Mouse (Mus musculus): Measurements from ENCODE around the gene Slc4a1ap. TPM values are rescaled to one million over a fixed set of nuclear protein-coding genes. Genes with fewer than 3 reads are reported as not detected.

Slc4a1ap gene
- polyA plus RNA-seq, 1 experiment from 2014 or later: 11.0 TPM

DNA sequence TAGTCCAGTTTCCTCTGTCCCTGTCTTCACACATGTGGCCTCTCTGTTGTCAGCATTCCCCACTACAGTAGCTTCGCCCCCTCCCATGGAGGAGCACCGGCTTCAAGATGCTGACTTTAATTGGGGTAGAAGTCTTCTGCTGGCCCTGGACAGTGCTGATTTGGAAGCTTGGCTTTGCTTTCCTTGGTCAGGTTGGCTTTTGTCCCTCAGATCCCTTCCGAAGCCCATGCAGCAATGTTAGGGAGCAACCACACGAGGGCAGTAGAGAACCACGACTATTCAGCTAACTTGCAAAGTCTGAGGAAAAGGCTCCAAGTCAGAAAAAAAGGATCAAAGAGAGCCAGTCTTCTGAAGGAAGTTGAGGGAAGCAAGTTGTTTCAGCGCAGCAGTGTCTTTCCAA is 36.7 kb downstream of the Slc4a1ap start:
- 10% methylated on average over 6 of the region's 6 CpGs for WGBS (ENCODE audit: insufficient replicate concordance)
- no peak overlapping the region for H3K4me2 ChIP-seq (ENCODE audit: low read depth, low read length)
- no peak for ATAC-seq (ENCODE audit: low read depth)
- H3K27me3 ChIP-seq (ENCODE audit: control insufficient read depth, insufficient read depth, low read depth, low read length): no peaks in the 10 kb centered on the region
- H3K4me3 ChIP-seq (ENCODE audit: low read depth, low read length): no peak overlapping the region
- H3K9me3 ChIP-seq (replicated peaks; ENCODE audit: control insufficient read depth, low read length): no peaks in the 10 kb centered on the region
- H3K4me1 ChIP-seq (ENCODE audit: control insufficient read depth, low read depth, low read length): no peaks in the 10 kb centered on the region
- H3K27ac ChIP-seq (ENCODE audit: low read length): no peak overlapping the region
- H3K36me3 ChIP-seq (ENCODE audit: control insufficient read depth, insufficient read depth): no peaks in the 10 kb centered on the region; the same call in 1 of the 2 replicates
- no peak overlapping the region for H3K9ac ChIP-seq (ENCODE audit: low read depth, low read length)

GRCm38 (mm10) chr5:31563905-31564304 is 37.1 kb downstream of the Slc4a1ap start:
- Histone ChIP-seq H3K27ac (ENCODE audit: low read length) (no peak overlapping the region), H3K9ac (ENCODE audit: low read depth, low read length) (no peak overlapping the region), H3K9me3 (replicated peaks; ENCODE audit: control insufficient read depth, low read length) (no peaks in the 10 kb centered on the region), H3K27me3 (ENCODE audit: control insufficient read depth, insufficient read depth, low read depth, low read length) (no peaks in the 10 kb centered on the region), H3K4me1 (ENCODE audit: control insufficient read depth, low read depth, low read length) (no peaks in the 10 kb centered on the region), H3K36me3 (ENCODE audit: control insufficient read depth, insufficient read depth) (no peaks in the 10 kb centered on the region; the same call in 1 of the 2 replicates), H3K4me2 (ENCODE audit: low read depth, low read length) (no peak overlapping the region), H3K4me3 (ENCODE audit: low read depth, low read length) (no peak overlapping the region)
- WGBS (ENCODE audit: insufficient replicate concordance): 35% methylated on average over 7 of the region's 7 CpGs
- no peak for ATAC-seq (ENCODE audit: low read depth)

DNA sequence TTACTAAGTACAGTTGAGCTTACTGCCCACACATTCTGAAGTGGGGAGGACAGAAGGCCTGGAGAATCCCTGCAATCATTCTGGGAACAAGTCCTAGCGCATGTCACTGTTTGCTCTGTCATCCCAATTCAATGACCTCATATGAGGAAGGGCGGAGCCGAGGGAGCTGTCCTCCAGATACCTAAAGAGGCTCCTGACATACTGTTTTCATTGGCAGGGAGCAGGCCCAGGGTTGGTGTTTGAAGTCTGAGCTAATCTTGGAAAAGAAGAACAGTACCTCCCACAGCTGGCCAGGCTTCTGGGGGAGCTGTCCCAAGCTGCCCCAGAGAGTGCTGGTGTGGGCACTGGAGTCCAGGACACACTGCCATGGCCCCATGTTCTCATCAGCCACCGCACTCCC is 38.2 kb downstream of the Slc4a1ap start:
- H3K27ac ChIP-seq (ENCODE audit: low read length): no peak overlapping the region
- H3K4me3 ChIP-seq (ENCODE audit: low read depth, low read length): no peak overlapping the region
- no peaks in the 10 kb centered on the region; the same call in 1 of the 2 replicates for H3K36me3 ChIP-seq (ENCODE audit: control insufficient read depth, insufficient read depth)
- H3K9ac ChIP-seq (ENCODE audit: low read depth, low read length): no peak overlapping the region
- no peak overlapping the region for H3K4me2 ChIP-seq (ENCODE audit: low read depth, low read length)
- 67% methylated on average over 4 of the region's 4 CpGs for WGBS (ENCODE audit: insufficient replicate concordance)
- no peak for ATAC-seq (ENCODE audit: low read depth)
- H3K9me3 ChIP-seq (replicated peaks; ENCODE audit: control insufficient read depth, low read length): no peaks in the 10 kb centered on the region
- H3K4me1 ChIP-seq (ENCODE audit: control insufficient read depth, low read depth, low read length): no peaks in the 10 kb centered on the region
- H3K27me3 ChIP-seq (ENCODE audit: control insufficient read depth, insufficient read depth, low read depth, low read length): no peaks in the 10 kb centered on the region

- Histone ChIP-seq H3K4me3 (ENCODE audit: low read depth, low read length) (no peak overlapping the region), H3K4me2 (ENCODE audit: low read depth, low read length) (no peak overlapping the region), H3K9ac (ENCODE audit: low read depth, low read length) (no peak overlapping the region), H3K36me3 (ENCODE audit: control insufficient read depth, insufficient read depth) (no peaks in the 10 kb centered on the region; the same call in 1 of the 2 replicates), H3K9me3 (replicated peaks; ENCODE audit: control insufficient read depth, low read length) (no peaks in the 10 kb centered on the region), H3K27ac (ENCODE audit: low read length) (no peak overlapping the region), H3K4me1 (ENCODE audit: control insufficient read depth, low read depth, low read length) (no peaks in the 10 kb centered on the region), H3K27me3 (ENCODE audit: control insufficient read depth, insufficient read depth, low read depth, low read length) (no peaks in the 10 kb centered on the region)
- 84% methylated on average over 7 of the region's 7 CpGs for WGBS (ENCODE audit: insufficient replicate concordance)
- no peak for ATAC-seq (ENCODE audit: low read depth)
Observed at GRCm38 (mm10) chr5:31566026-31566425, 39.2 kb downstream of the Slc4a1ap start.

DNA sequence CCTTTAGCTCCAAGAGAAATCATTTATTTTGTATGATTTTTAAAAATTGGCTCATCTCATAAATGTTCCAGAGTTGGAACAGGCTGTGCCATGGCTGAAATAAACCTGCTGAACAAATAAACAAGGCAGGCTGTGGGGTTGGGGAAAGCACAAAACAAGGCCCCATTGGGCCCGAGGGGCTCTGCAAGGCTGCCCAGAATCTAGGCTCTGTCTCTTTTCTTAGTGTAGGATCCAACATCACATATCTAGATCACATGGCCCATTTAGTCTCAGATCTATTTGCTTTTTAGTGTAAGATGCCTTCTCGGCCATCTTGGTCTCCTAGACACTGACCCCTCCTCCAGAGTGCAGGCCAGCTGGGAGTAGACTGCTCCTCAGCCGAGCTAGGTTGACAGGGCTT is 39.7 kb downstream of the Slc4a1ap start:
- Histone ChIP-seq H3K27me3 (ENCODE audit: control insufficient read depth, insufficient read depth, low read depth, low read length) (no peaks in the 10 kb centered on the region), H3K4me3 (ENCODE audit: low read depth, low read length) (no peak overlapping the region), H3K4me1 (ENCODE audit: control insufficient read depth, low read depth, low read length) (no peaks in the 10 kb centered on the region), H3K4me2 (ENCODE audit: low read depth, low read length) (no peak overlapping the region), H3K9me3 (replicated peaks; ENCODE audit: control insufficient read depth, low read length) (no peaks in the 10 kb centered on the region), H3K27ac (ENCODE audit: low read length) (no peak overlapping the region), H3K9ac (ENCODE audit: low read depth, low read length) (no peak overlapping the region), H3K36me3 (ENCODE audit: control insufficient read depth, insufficient read depth) (no peaks in the 10 kb centered on the region; the same call in 1 of the 2 replicates)
- WGBS (ENCODE audit: insufficient replicate concordance): 65% methylated on average over 3 of the region's 3 CpGs
- no peak for ATAC-seq (ENCODE audit: low read depth)

DNA sequence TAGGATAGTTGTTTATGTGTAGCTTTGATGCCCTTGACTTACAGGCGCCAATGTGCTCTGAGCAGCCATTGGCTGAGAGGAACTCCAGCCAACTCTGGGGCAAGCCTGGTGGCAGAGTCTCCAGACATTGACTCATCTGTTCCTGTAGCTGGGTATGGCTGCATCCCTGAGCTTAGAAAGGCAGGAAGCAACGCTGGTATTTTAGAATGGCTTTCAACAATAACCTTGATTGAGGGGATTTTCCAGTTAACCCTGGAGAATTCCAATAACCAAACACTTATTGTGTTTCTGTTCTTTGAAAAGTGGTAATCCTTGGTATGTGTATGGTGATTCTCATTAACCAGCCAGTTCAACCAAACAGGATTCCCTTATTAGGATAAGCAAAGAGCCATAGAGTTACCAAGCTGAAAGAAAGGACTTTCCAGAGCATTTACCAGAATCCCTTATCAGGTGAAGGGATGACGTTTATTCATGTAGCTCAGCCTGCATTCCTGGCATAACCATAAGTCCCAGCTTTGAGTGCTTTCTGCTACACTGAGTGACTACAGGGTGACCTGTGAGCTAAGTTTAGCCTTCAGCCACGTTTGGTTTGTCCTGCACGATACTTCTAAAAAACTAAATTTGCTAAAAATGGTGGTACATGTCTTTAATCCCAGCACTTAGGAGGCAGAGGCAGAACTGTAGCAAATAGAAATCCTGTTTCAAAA is 41.3 kb downstream of the Slc4a1ap start:
- Histone ChIP-seq H3K36me3 (ENCODE audit: control insufficient read depth, insufficient read depth) (no peaks in the 10 kb centered on the region), H3K27me3 (ENCODE audit: control insufficient read depth, insufficient read depth, low read depth, low read length) (no peaks in the 10 kb centered on the region), H3K4me3 (ENCODE audit: low read depth, low read length) (no peak overlapping the region), H3K9me3 (replicated peaks; ENCODE audit: control insufficient read depth, low read length) (no peaks in the 10 kb centered on the region), H3K9ac (ENCODE audit: low read depth, low read length) (no peak overlapping the region), H3K4me2 (ENCODE audit: low read depth, low read length) (no peak overlapping the region), H3K27ac (ENCODE audit: low read length) (no peak overlapping the region), H3K4me1 (ENCODE audit: control insufficient read depth, low read depth, low read length) (no peaks in the 10 kb centered on the region)
- 49% methylated on average over 5 of the region's 5 CpGs for WGBS (ENCODE audit: insufficient replicate concordance)
- no peak for ATAC-seq (ENCODE audit: low read depth)

- Histone ChIP-seq H3K4me3 (ENCODE audit: low read depth, low read length) (peak overlapping the region; percentile 25), H3K9me3 (replicated peaks; ENCODE audit: control insufficient read depth, low read length) (no peaks in the 10 kb centered on the region), H3K36me3 (ENCODE audit: control insufficient read depth, insufficient read depth) (no peaks in the 10 kb centered on the region), H3K4me2 (ENCODE audit: low read depth, low read length) (peak overlapping the region; percentile 4; the same call in 1 of the 2 replicates), H3K27ac (ENCODE audit: low read length) (no peak overlapping the region; the same call in 1 of the 2 replicates), H3K4me1 (ENCODE audit: control insufficient read depth, low read depth, low read length) (no peaks in the 10 kb centered on the region), H3K9ac (ENCODE audit: low read depth, low read length) (no peak overlapping the region), H3K27me3 (ENCODE audit: control insufficient read depth, insufficient read depth, low read depth, low read length) (no peaks in the 10 kb centered on the region)
- WGBS (ENCODE audit: insufficient replicate concordance): 5% methylated on average over 20 of the region's 20 CpGs
- ATAC-seq (ENCODE audit: low read depth): no peak
Observed at GRCm38 (mm10) chr5:31571023-31571608, 44.3 kb downstream of the Slc4a1ap start.

GRCm38 (mm10) chr5:31573722-31574121 is 46.9 kb downstream of the Slc4a1ap start:
- WGBS (ENCODE audit: insufficient replicate concordance): 70% methylated on average over 3 of the region's 3 CpGs

DNA sequence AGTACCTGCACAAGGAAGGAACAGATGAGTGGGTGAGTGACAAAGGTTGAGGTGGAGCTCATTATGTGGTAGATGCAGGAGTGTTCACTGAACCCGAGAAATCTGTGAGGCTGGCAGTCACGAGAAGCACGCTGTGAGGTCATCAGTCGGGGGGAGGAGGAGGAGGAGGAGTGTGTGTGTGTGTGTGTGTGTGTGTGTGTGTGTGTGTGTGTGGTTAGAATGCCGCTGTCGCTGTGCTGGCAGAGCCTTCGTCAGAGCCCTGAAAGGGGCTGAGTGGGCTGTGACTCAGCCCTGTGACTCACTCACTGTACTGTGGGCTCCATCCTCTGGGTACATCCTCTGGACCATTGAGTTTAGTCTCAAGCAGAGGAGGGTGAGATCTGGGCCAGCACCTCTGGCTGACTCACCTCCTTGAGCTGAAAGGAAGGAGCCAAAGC is 49.8 kb downstream of the Slc4a1ap start:
- Histone ChIP-seq H3K4me3 (ENCODE audit: low read depth, low read length) (no peak overlapping the region), H3K4me1 (ENCODE audit: control insufficient read depth, low read depth, low read length) (no peaks in the 10 kb centered on the region), H3K9me3 (replicated peaks; ENCODE audit: control insufficient read depth, low read length) (no peaks in the 10 kb centered on the region), H3K9ac (ENCODE audit: low read depth, low read length) (no peak overlapping the region), H3K4me2 (ENCODE audit: low read depth, low read length) (no peak overlapping the region), H3K27me3 (ENCODE audit: control insufficient read depth, insufficient read depth, low read depth, low read length) (no peaks in the 10 kb centered on the region), H3K36me3 (ENCODE audit: control insufficient read depth, insufficient read depth) (no peaks in the 10 kb centered on the region), H3K27ac (ENCODE audit: low read length) (no peak overlapping the region)
- WGBS (ENCODE audit: insufficient replicate concordance): 53% methylated on average over 7 of the region's 7 CpGs
- ATAC-seq (ENCODE audit: low read depth): no peak

More at GRCm38 (mm10) chr5:31573722-31574121, 46.9 kb downstream of the Slc4a1ap start:
- no peaks in the 10 kb centered on the region for H3K4me1 ChIP-seq (ENCODE audit: control insufficient read depth, low read depth, low read length)
- H3K9me3 ChIP-seq (replicated peaks; ENCODE audit: control insufficient read depth, low read length): no peaks in the 10 kb centered on the region
- no peaks in the 10 kb centered on the region for H3K36me3 ChIP-seq (ENCODE audit: control insufficient read depth, insufficient read depth)
- no peak for ATAC-seq (ENCODE audit: low read depth)
- no peak overlapping the region for H3K4me2 ChIP-seq (ENCODE audit: low read depth, low read length)
- H3K27me3 ChIP-seq (ENCODE audit: control insufficient read depth, insufficient read depth, low read depth, low read length): no peaks in the 10 kb centered on the region
- no peak overlapping the region for H3K4me3 ChIP-seq (ENCODE audit: low read depth, low read length)
- no peak overlapping the region for H3K9ac ChIP-seq (ENCODE audit: low read depth, low read length)
- no peak overlapping the region for H3K27ac ChIP-seq (ENCODE audit: low read length)

All from liver, embryonic 16.5 days (tissue).